ENCODE assay signal across 9 mouse cellular contexts in genomic region chrX:112978583-112978982, GRCm38 (mm10).
DNase-seq lines count a peak whose midpoint lies in the region; ATAC-seq and TF ChIP-seq lines count a peak whose summit lies in the region.
"Had no signal": no experiment of that assay in that cellular context is flagged by ENCODE, and none has a peak within 500 bp of the region (broad histone marks: within the 10 kb centered on the region; RNA-seq: fewer than 3 reads in every experiment).

No protein-coding gene starts in this region.

- no peaks in the 10 kb centered on the region for H3K4me1 ChIP-seq in hindbrain, postnatal 0 days (ENCODE audit: insufficient read depth, low read length)
- no peaks in the 10 kb centered on the region for H3K4me1 ChIP-seq in hindbrain, embryonic 12.5 days
- H3K4me1 ChIP-seq in thymus, adult 2 months (replicated peaks; ENCODE audit: control insufficient read depth, insufficient read depth, low read length) = no peaks in the 10 kb centered on the region
- H3K4me1 ChIP-seq: heart, embryonic 15.5 days had no signal

- ATAC-seq in hindbrain, postnatal 0 days = no peak
- ATAC-seq in hindbrain, embryonic 12.5 days (ENCODE audit: low FRiP score) = no peak

- no peak overlapping the region for H3K4me3 ChIP-seq in hindbrain, postnatal 0 days (ENCODE audit: low read length)
- no peak overlapping the region for H3K4me3 ChIP-seq in hindbrain, embryonic 12.5 days
- no peak overlapping the region for H3K4me3 ChIP-seq in thymus, adult 2 months (ENCODE audit: control insufficient read depth, insufficient read depth, low read length)
- H3K4me3 ChIP-seq: heart, embryonic 15.5 days had no signal

- WGBS in hindbrain, postnatal 0 days = 49% methylated on average over 3 of the region's 3 CpGs
- 56% methylated on average over 3 of the region's 3 CpGs for WGBS in hindbrain, embryonic 12.5 days
- WGBS in thymus, adult 2 months = 64% methylated on average over 3 of the region's 3 CpGs

- no peak for TF ChIP-seq POLR2A in thymus, adult 2 months (IDR thresholded peaks at IDR 0.05; ENCODE audit: control insufficient read depth, extremely low read depth, insufficient read depth, low read length, poor library complexity)

- H3K9ac ChIP-seq in hindbrain, postnatal 0 days (replicated peaks; ENCODE audit: low read length) = no peak overlapping the region
- H3K9ac ChIP-seq in hindbrain, embryonic 12.5 days = no peak overlapping the region
- H3K9ac ChIP-seq: heart, embryonic 15.5 days had no signal

- H3K4me2 ChIP-seq in hindbrain, postnatal 0 days (ENCODE audit: low read depth, low read length) = no peak overlapping the region
- H3K4me2 ChIP-seq in hindbrain, embryonic 12.5 days (replicated peaks) = no peak overlapping the region
- H3K4me2 ChIP-seq: heart, embryonic 15.5 days had no signal

- H3K9me3 ChIP-seq in hindbrain, postnatal 0 days (ENCODE audit: low read length) = no peaks in the 10 kb centered on the region
- H3K9me3 ChIP-seq in hindbrain, embryonic 12.5 days (replicated peaks) = no peaks in the 10 kb centered on the region
- H3K9me3 ChIP-seq: heart, embryonic 15.5 days had no signal

- H3K27ac ChIP-seq in hindbrain, postnatal 0 days = no peak overlapping the region
- no peak overlapping the region for H3K27ac ChIP-seq in hindbrain, embryonic 12.5 days
- H3K27ac ChIP-seq in thymus, adult 2 months (ENCODE audit: control insufficient read depth, insufficient read depth, low read length) = no peak overlapping the region
- H3K27ac ChIP-seq: heart, embryonic 15.5 days had no signal

- peak; percentile 56 for TF ChIP-seq CTCF in hindbrain, postnatal 0 days (IDR thresholded peaks at IDR 0.05; ENCODE audit: low read depth)
- no peak for TF ChIP-seq CTCF in thymus, adult 2 months (IDR thresholded peaks at IDR 0.05; ENCODE audit: borderline replicate concordance, control insufficient read depth, extremely low read depth, insufficient read depth, low read length, poor library complexity)

- peak; percentile 51 for DNase-seq in hindbrain, postnatal 0 days (ENCODE audit: low spot score)
- peak; percentile 1 for DNase-seq in thymus, adult 2 months
- no peak for DNase-seq in thymus, postnatal 36 days
- DNase-seq in embryo, embryonic 11 days = peak; percentile 49
- peak; percentile 1 for DNase-seq in thymus, postnatal 25 days
- DNase-seq in adrenal gland, adult 2 months = no peak
- DNase-seq in neural tube, embryonic 10.5 days (ENCODE audit: extremely low spot score, low spot score) = no peak

- no peaks in the 10 kb centered on the region for H3K36me3 ChIP-seq in hindbrain, postnatal 0 days (ENCODE audit: insufficient read depth, low read length)
- H3K36me3 ChIP-seq in hindbrain, embryonic 12.5 days = no peaks in the 10 kb centered on the region
- no peaks in the 10 kb centered on the region for H3K36me3 ChIP-seq in thymus, adult 2 months (ENCODE audit: control insufficient read depth, insufficient read depth, low read length)
- H3K36me3 ChIP-seq: heart, embryonic 15.5 days had no signal

- no peaks in the 10 kb centered on the region for H3K27me3 ChIP-seq in hindbrain, postnatal 0 days (ENCODE audit: insufficient read depth, low read length)
- no peaks in the 10 kb centered on the region for H3K27me3 ChIP-seq in hindbrain, embryonic 12.5 days
- H3K27me3 ChIP-seq in thymus, adult 2 months (ENCODE audit: control insufficient read depth, insufficient read depth, low read length) = no peaks in the 10 kb centered on the region
- H3K27me3 ChIP-seq: heart, embryonic 15.5 days had no signal

Comparison
In these comparisons a context has a peak if more than half of its experiments do, and no peak if none do; other contexts are left out.
1. DNase-seq: peak in hindbrain, postnatal 0 days (single experiment), thymus, adult 2 months (single experiment), embryo, embryonic 11 days (single experiment) and thymus, postnatal 25 days (single experiment); none in thymus, postnatal 36 days (0 of 2), adrenal gland, adult 2 months (single experiment) and neural tube, embryonic 10.5 days (single experiment).